Mouse (Mus musculus) lung, embryonic 16.5 days (tissue): ENCODE measurements around the gene Gm20814. TPM values are rescaled to one million over a fixed set of nuclear protein-coding genes. Genes with fewer than 3 reads are reported as not detected.
"Not testable (repeated sequence)": the region's sequence is repeated elsewhere in the genome, so short reads cannot be mapped to it uniquely, and the experiment has no call there.

Experiments
- ATAC-seq: fragments of 200-750 bp; cut with Nextera tagmentation; 2 replicates; pipeline ENCODE4 v1.8.0; 2017; ENCODE audit warnings: low read depth, mild to moderate bottlenecking, moderate library complexity
- H3K27ac ChIP-seq: fragments of 300-500 bp; sonication (generic); 2 replicates; pipeline ENCODE4 v1.5.1; 2014; ENCODE audit warnings: mild to moderate bottlenecking, control low read depth, low read length
- H3K27me3 ChIP-seq: fragments of 300-500 bp; sonication (generic); 2 replicates; pipeline ENCODE4 v1.6.1; 2014; ENCODE audit warnings: low read depth, low read length, mixed read lengths; ENCODE audit not compliant: control insufficient read depth, insufficient read depth
- H3K36me3 ChIP-seq: fragments of 300-500 bp; sonication (generic); 2 replicates; pipeline ENCODE4 v1.6.1; 2014; ENCODE audit warnings: low read length; ENCODE audit not compliant: control insufficient read depth, insufficient read depth
- H3K4me1 ChIP-seq: fragments of 300-500 bp; sonication (generic); replicated peaks from 2 replicates; pipeline ENCODE4 v1.6.1; 2014; ENCODE audit warnings: low read length, mixed read lengths; ENCODE audit not compliant: control insufficient read depth, insufficient read depth
- H3K4me2 ChIP-seq: fragments of 300-500 bp; sonication (generic); 2 replicates; pipeline ENCODE4 v1.6.1; 2014; ENCODE audit warnings: low read depth, low read length, control low read depth
- H3K4me3 ChIP-seq: fragments of 300-500 bp; sonication (generic); 2 replicates; pipeline ENCODE4 v1.5.1; 2014; ENCODE audit warnings: mild to moderate bottlenecking, low read length, control low read depth
- H3K9ac ChIP-seq: fragments of 300-500 bp; sonication (generic); 2 replicates; pipeline ENCODE4 v1.6.1; 2014; ENCODE audit warnings: low read length, control low read depth
- H3K9me3 ChIP-seq: fragments of 300-500 bp; sonication (generic); 2 replicates; pipeline ENCODE4 v1.6.1; 2016; ENCODE audit warnings: low read length; ENCODE audit not compliant: control insufficient read depth
- WGBS: fragments of 180-500 bp; shearing (Covaris S2); extraction: QIAGEN DNeasy Blood & Tissue Kit; methylation state at CpG from one replicate; pipeline ENCODE4 v1.1.7; 2014; 5-methylcytosine and 5-hydroxymethylcytosine counted together
- polyA plus RNA-seq: library from polyadenylated mRNA; unstranded; fragments of >200 nt; fragmentation: Nextera tagmentation; extraction: Ambion mirVana; gene quantifications from 2 replicates; pipeline ENCODE4 v1.2.1, GENCODE M21; 2015

The Gm20814 gene
- not detected in 2 replicates for polyA plus RNA-seq

DNA sequence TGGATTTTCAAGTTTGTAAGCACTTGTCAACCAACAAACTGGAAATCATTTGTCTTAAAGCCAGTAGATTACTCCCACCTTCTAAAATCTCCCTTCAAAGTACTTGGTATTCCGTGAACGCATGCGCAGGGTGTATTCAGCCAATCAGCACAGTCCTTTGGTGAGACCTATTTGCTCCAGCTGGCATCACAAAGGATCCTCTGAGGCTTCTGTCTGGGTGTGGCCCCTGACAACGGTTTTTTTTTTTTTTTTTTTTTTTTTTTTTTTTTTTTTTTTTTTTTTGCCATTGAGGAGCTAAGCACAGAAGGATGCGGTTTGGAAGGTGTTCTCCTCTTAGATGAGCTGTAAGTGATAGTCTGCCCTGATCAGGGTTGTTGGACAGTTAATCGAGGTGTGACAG is at the start of gene Gm20814:
Gene Gm20814, plus strand, starts transcription at position 301 of the 400 bp plus-strand sequence.
- H3K9ac ChIP-seq, H3K4me2 ChIP-seq, H3K27me3 ChIP-seq, H3K36me3 ChIP-seq, H3K27ac ChIP-seq, ATAC-seq, H3K4me3 ChIP-seq, H3K4me1 ChIP-seq, H3K9me3 ChIP-seq: not testable (repeated sequence)
- no CpG with 5 or more reads among the region's 6 CpGs for WGBS
